Mouse (Mus musculus) right cerebral cortex, postnatal 36 days (tissue): ENCODE measurements at regions not wholly inside any gene's neighbourhood (a gene's known extent, or its start where the extent isn't known, plus 50 kb on each side); places are given as distances from the start of the nearest gene placed in this dataset.
"Not testable (repeated sequence)": the region's sequence is repeated elsewhere in the genome, so short reads cannot be mapped to it uniquely, and the experiment has no call there.

Experiments
- DNase-seq, 2 experiments: peaks; one replicate each; pipeline ENCODE4 v3.0.0; 2022; ENCODE audit warnings: low spot score in 2 of 2, mixed read lengths in 1 of 2

- no peak for DNase-seq
These were observed 56.9 kb downstream of the Spata19 start for GRCm38 (mm10) chr9:27453476-27453875.

- DNase-seq: peak; percentile 67 to 68
These were observed 57.5 kb downstream of the Spata19 start for GRCm38 (mm10) chr9:27453924-27454652.

- no peak for DNase-seq
These were observed 61.9 kb downstream of the Spata19 start for GRCm38 (mm10) chr9:27458335-27459040.

- no peak for DNase-seq
These were observed 64.4 kb downstream of the Spata19 start for GRCm38 (mm10) chr9:27461029-27461428.

- no peak for DNase-seq
These were observed 67.4 kb downstream of the Spata19 start for GRCm38 (mm10) chr9:27464006-27464405.

- DNase-seq: peak; percentile 16 to 48
These were observed 78.9 kb downstream of the Spata19 start for GRCm38 (mm10) chr9:27475468-27475867.

GRCm38 (mm10) chr9:27476636-27477035 is 80.0 kb downstream of the Spata19 start:
- no peak for DNase-seq

- DNase-seq: no peak
These were observed 80.6 kb downstream of the Spata19 start for GRCm38 (mm10) chr9:27477079-27477687.

- DNase-seq: no peak
These were observed 81.7 kb downstream of the Spata19 start for GRCm38 (mm10) chr9:27478346-27478745.

GRCm38 (mm10) chr9:27501816-27502215 is 105.2 kb downstream of the Spata19 start:
- no peak for DNase-seq

GRCm38 (mm10) chr9:27509157-27509556 is 112.6 kb downstream of the Spata19 start:
- DNase-seq: no peak

GRCm38 (mm10) chr9:27509711-27510110 is 113.1 kb downstream of the Spata19 start:
- DNase-seq: no peak

- DNase-seq: peak; percentile 48 to 66
These were observed 114.6 kb downstream of the Spata19 start for GRCm38 (mm10) chr9:27511161-27511560.

GRCm38 (mm10) chr9:27515427-27516110 is 119.0 kb downstream of the Spata19 start:
- DNase-seq: no peak

GRCm38 (mm10) chr9:27518031-27518430 is 121.4 kb downstream of the Spata19 start:
- DNase-seq: no peak

GRCm38 (mm10) chr9:27519711-27520110 is 123.1 kb downstream of the Spata19 start:
- DNase-seq: no peak

GRCm38 (mm10) chr9:27521181-27521580 is 124.6 kb downstream of the Spata19 start:
- no peak for DNase-seq

- DNase-seq: no peak
These were observed 130.1 kb downstream of the Spata19 start for GRCm38 (mm10) chr9:27526681-27527080.

GRCm38 (mm10) chr9:27538480-27538879 is 141.9 kb downstream of the Spata19 start:
- no peak for DNase-seq

- DNase-seq: no peak
These were observed 145.1 kb downstream of the Spata19 start for GRCm38 (mm10) chr9:27541585-27542151.

GRCm38 (mm10) chr9:27554697-27555096 is 158.1 kb downstream of the Spata19 start:
- not testable (repeated sequence) for DNase-seq
